Mouse (Mus musculus) kidney, postnatal 10 days (tissue): ENCODE measurements at regions not wholly inside any gene's neighbourhood (a gene's known extent, or its start where the extent isn't known, plus 50 kb on each side); places are given as distances from the start of the nearest gene placed in this dataset.
A peak's percentile ranks its signal among the peaks of the same experiment; 100 is the strongest.

ENCODE experiments used
- DNase-seq: peaks from one replicate; pipeline ENCODE4 v3.0.0; 2021; ENCODE audit warnings: mixed read lengths

- no peak for DNase-seq
Observed at GRCm38 (mm10) chr6:99813102-99813501, 86.9 kb upstream of the Prok2 start.

GRCm38 (mm10) chr6:99811842-99812241 lies 85.7 kb upstream of the Prok2 start:
- DNase-seq: no peak

GRCm38 (mm10) chr6:99810974-99811798 lies 85.0 kb upstream of the Prok2 start:
- peak; percentile 84 for DNase-seq

- DNase-seq: peak; percentile 19
Observed at GRCm38 (mm10) chr6:99804905-99805245, 78.7 kb upstream of the Prok2 start.

GRCm38 (mm10) chr6:99803983-99804904 lies 78.1 kb upstream of the Prok2 start:
- DNase-seq: peak; percentile 96

- no peak for DNase-seq
Observed at GRCm38 (mm10) chr6:99800919-99801318, 74.7 kb upstream of the Prok2 start.

- no peak for DNase-seq
Observed at GRCm38 (mm10) chr6:99800324-99800723, 74.1 kb upstream of the Prok2 start.

- no peak for DNase-seq
Observed at GRCm38 (mm10) chr6:99796390-99796789, 70.2 kb upstream of the Prok2 start.

GRCm38 (mm10) chr6:99793546-99793945 lies 67.4 kb upstream of the Prok2 start:
- no peak for DNase-seq

GRCm38 (mm10) chr6:99792353-99792752 lies 66.2 kb upstream of the Prok2 start:
- no peak for DNase-seq

GRCm38 (mm10) chr6:99786977-99787376 lies 60.8 kb upstream of the Prok2 start:
- DNase-seq: no peak

GRCm38 (mm10) chr6:99785212-99785611 lies 59.0 kb upstream of the Prok2 start:
- DNase-seq: no peak

GRCm38 (mm10) chr6:99784804-99785203 lies 58.6 kb upstream of the Prok2 start:
- no peak for DNase-seq

GRCm38 (mm10) chr6:99784285-99784684 lies 58.1 kb upstream of the Prok2 start:
- no peak for DNase-seq

- DNase-seq: peak; percentile 35
Observed at GRCm38 (mm10) chr6:99782996-99783395, 56.8 kb upstream of the Prok2 start.
